Mouse (Mus musculus) C3H10T1/2 (cell line): ENCODE measurements around the gene Gal. TPM values are rescaled to one million over a fixed set of nuclear protein-coding genes. Genes with fewer than 3 reads are reported as not detected.

Experiments
- polyA plus RNA-seq, 2 experiments: library from polyadenylated mRNA; unstranded; fragments of >200 nt; fragmentation: generic; extraction: Trizol; gene quantifications; one replicate each; pipeline ENCODE4 v1.2.1; 2012; ENCODE audit warnings: missing spikeins in 2 of 2

The Gal gene
- not detected for polyA plus RNA-seq

DNA sequence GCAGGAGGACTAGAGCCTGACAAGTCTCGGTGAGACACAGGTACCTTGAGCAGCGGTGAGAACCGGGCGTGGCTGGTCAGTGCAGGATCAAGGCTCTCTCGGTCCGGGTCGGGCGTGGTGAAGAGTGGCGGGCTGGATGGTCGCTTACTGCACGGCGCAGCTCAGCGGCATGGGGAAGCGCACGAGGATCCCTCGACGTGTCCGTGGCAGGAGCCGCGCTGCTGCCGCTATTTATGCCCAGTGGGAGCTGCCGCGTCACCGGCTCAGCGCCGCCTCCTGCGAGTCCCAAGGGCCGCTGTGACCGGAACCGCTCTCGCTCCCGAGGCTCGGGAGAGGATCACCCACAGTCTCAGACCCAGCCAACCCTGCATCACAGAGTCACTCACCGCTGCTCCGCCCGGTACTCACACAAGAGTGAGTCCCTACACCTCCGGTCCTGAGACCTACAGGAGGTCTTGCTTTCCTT lies at the start of gene Gal:
Gene Gal (minus strand): TSS at position 277 of the 466 bp plus-strand sequence.

DNA sequence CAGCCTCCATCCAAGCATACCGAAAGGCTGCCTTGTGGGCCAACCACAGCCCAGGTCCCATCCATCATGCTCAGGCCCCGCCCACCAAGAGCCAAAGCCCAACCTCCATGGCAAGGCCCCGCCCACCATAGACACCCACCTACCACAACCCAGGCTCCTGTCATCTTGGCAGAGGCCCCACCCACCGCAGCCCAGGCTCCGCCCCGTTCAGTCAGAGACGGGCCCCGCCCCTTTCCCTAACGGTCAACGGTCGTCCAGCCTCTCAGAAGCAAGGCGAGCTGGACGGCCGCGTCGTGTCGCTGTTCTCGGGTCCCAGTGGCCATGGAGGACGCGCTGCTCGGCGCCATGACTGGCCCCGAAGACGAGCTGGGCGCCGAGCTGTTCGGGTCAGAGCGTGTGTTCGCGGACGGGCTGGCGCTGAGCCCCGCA lies 25.7 kb downstream of the Gal start, which contains the start of gene Tesmin:
Gene Tesmin (plus strand): TSS at position 229 of the 429 bp plus-strand sequence.

Other genes starting within 250 kb of the Gal start
- gene Mrpl21, start 131.6 kb downstream of the Gal start, polyA plus RNA-seq, result 10 to 100 TPM; 47.8 to 86.3 TPM
- 1 to 10 TPM; 2.8 to 8.4 TPM for gene Ighmbp2, start 131.5 kb downstream of the Gal start, polyA plus RNA-seq
- 10 to 100 TPM in 1 of 2 experiments, 1 to 10 TPM in 1; 6.4 to 52.6 TPM for gene Cpt1a, start 92.2 kb downstream of the Gal start, polyA plus RNA-seq
- under 1 TPM; 0.04 to 0.34 TPM for gene Tesmin, start 25.7 kb downstream of the Gal start, polyA plus RNA-seq
- 10 to 100 TPM in 1 of 2 experiments, 1 to 10 TPM in 1; 1.8 to 25.2 TPM for gene Ppp6r3, start 161.2 kb upstream of the Gal start, polyA plus RNA-seq